Mouse (Mus musculus) E14TG2a.4 (cell line): ENCODE data around the gene Pdlim7.

Experiments used
- CTCF ChIP-seq: conservative IDR thresholded peaks from 2 replicates; pipeline ENCODE4 v1.5.1; 2014; ENCODE audit warnings: low read length
- NANOG ChIP-seq: IDR thresholded peaks from 2 replicates; pipeline ENCODE4 v1.6.1; 2014; ENCODE audit warnings: borderline replicate concordance, low read length, mixed read lengths
- POU5F1 ChIP-seq: IDR thresholded peaks from 2 replicates; pipeline ENCODE4 v1.6.1; 2014; ENCODE audit warnings: low read length, borderline replicate concordance

DNA sequence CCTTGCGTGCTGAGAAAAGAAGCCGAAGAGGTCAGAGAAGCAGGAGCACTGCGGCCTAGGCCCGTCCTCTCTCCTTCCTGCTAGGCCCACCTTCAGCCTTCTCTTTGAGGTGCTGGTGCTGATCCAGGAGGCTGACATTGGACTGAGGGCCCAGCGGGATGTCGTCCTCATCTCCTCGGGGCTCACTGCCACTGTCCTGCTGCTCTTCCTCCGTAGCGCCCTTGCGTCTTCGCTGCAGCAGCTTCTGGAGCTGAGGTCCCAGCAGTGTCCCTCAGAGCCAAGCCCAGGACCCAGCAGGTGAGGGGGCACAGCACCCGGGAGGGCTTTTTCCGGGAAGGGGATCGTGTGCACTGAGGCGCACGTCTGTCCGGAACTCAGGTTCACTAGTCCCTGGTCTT is 22.3 kb upstream of the Pdlim7 start:
- no peak for TF ChIP-seq CTCF
- no peak for TF ChIP-seq POU5F1
- no peak for TF ChIP-seq NANOG
